Mouse (Mus musculus): ENCODE data around the gene Cecr2.
A peak's percentile ranks its signal among the peaks of the same experiment; 100 is the strongest.

The Cecr2 gene

GRCm38 (mm10) chr6:120667422-120667781 is 1.2 kb downstream of the Cecr2 start:
- no peak for DNase-seq (ENCODE audit: low spot score in 2 of 2)

GRCm38 (mm10) chr6:120667911-120668310 is 1.7 kb downstream of the Cecr2 start:
- no peak for DNase-seq (ENCODE audit: low spot score in 2 of 2)

- peak in 1 of 2 experiments; percentile 10 for DNase-seq (ENCODE audit: low spot score in 2 of 2)
These were observed 8.0 kb downstream of the Cecr2 start for GRCm38 (mm10) chr6:120674121-120674520.

GRCm38 (mm10) chr6:120674881-120675280 is 8.7 kb downstream of the Cecr2 start:
- no peak for DNase-seq (ENCODE audit: low spot score in 2 of 2)

GRCm38 (mm10) chr6:120675979-120676378 is 9.8 kb downstream of the Cecr2 start:
- DNase-seq (ENCODE audit: low spot score in 2 of 2) = no peak

- no peak for DNase-seq (ENCODE audit: low spot score in 2 of 2)
These were observed 17.2 kb downstream of the Cecr2 start for GRCm38 (mm10) chr6:120683351-120683750.

- no peak for DNase-seq (ENCODE audit: low spot score in 2 of 2)
These were observed 18.6 kb downstream of the Cecr2 start for GRCm38 (mm10) chr6:120684750-120685149.

GRCm38 (mm10) chr6:120686872-120687650 is 20.9 kb downstream of the Cecr2 start:
- no peak for DNase-seq (ENCODE audit: low spot score in 2 of 2)

GRCm38 (mm10) chr6:120700221-120700620 is 34.1 kb downstream of the Cecr2 start:
- no peak for DNase-seq (ENCODE audit: low spot score in 2 of 2)

GRCm38 (mm10) chr6:120704376-120704775 is 38.2 kb downstream of the Cecr2 start:
- no peak for DNase-seq (ENCODE audit: low spot score in 2 of 2)

- no peak for DNase-seq (ENCODE audit: low spot score in 2 of 2)
These were observed 42.6 kb downstream of the Cecr2 start for GRCm38 (mm10) chr6:120708759-120709158.

GRCm38 (mm10) chr6:120714806-120715205 is 48.6 kb downstream of the Cecr2 start:
- no peak for DNase-seq (ENCODE audit: low spot score in 2 of 2)

GRCm38 (mm10) chr6:120715227-120715626 is 49.1 kb downstream of the Cecr2 start:
- peak; percentile 27 to 52 for DNase-seq (ENCODE audit: low spot score in 2 of 2)

- DNase-seq (ENCODE audit: low spot score in 2 of 2) = no peak
These were observed 49.7 kb downstream of the Cecr2 start for GRCm38 (mm10) chr6:120715851-120716250.

- no peak for DNase-seq (ENCODE audit: low spot score in 2 of 2)
These were observed 50.4 kb downstream of the Cecr2 start for GRCm38 (mm10) chr6:120716531-120716984.

- DNase-seq (ENCODE audit: low spot score in 2 of 2) = no peak
These were observed 59.8 kb downstream of the Cecr2 start for GRCm38 (mm10) chr6:120725986-120726385.

GRCm38 (mm10) chr6:120736011-120736410 is 69.8 kb downstream of the Cecr2 start:
- no peak for DNase-seq (ENCODE audit: low spot score in 2 of 2)

GRCm38 (mm10) chr6:120736566-120736965 is 70.4 kb downstream of the Cecr2 start:
- no peak for DNase-seq (ENCODE audit: low spot score in 2 of 2)

- no peak for DNase-seq (ENCODE audit: low spot score in 2 of 2)
These were observed 77.0 kb downstream of the Cecr2 start for GRCm38 (mm10) chr6:120743130-120743529.

- DNase-seq (ENCODE audit: low spot score in 2 of 2) = no peak
These were observed 78.1 kb downstream of the Cecr2 start for GRCm38 (mm10) chr6:120744266-120744665.

- DNase-seq (ENCODE audit: low spot score in 2 of 2) = no peak
These were observed 80.2 kb downstream of the Cecr2 start for GRCm38 (mm10) chr6:120746416-120746815.

- no peak for DNase-seq (ENCODE audit: low spot score in 2 of 2)
These were observed 95.0 kb downstream of the Cecr2 start for GRCm38 (mm10) chr6:120761151-120761550.

- no peak for DNase-seq (ENCODE audit: low spot score in 2 of 2)
These were observed 103.8 kb downstream of the Cecr2 start for GRCm38 (mm10) chr6:120769972-120770371.

GRCm38 (mm10) chr6:120771366-120771765 is 105.2 kb downstream of the Cecr2 start:
- no peak for DNase-seq (ENCODE audit: low spot score in 2 of 2)

Measured in urinary bladder, postnatal 36 days (tissue).